Mouse (Mus musculus) hindbrain, embryonic 16.5 days (tissue): ENCODE results near the gene Myo16. TPM values are rescaled to one million over a fixed set of nuclear protein-coding genes. Genes with fewer than 3 reads are reported as not detected.

ENCODE experiments used
- ATAC-seq: fragments of 200-750 bp; cut with Nextera tagmentation; 2 replicates; pipeline ENCODE4 v1.8.0; 2017; ENCODE audit warnings: moderate TSS enrichment, moderate library complexity
- H3K27ac ChIP-seq: fragments of 300-500 bp; sonication (generic); 2 replicates; pipeline ENCODE4 v1.5.1; 2014; ENCODE audit warnings: low read depth, mild to moderate bottlenecking, control low read depth, low read length, moderate library complexity
- H3K27me3 ChIP-seq: fragments of 300-500 bp; sonication (generic); replicated peaks from 2 replicates; pipeline ENCODE4 v1.6.1; 2014; ENCODE audit warnings: low read length; ENCODE audit not compliant: control insufficient read depth, insufficient read depth
- H3K36me3 ChIP-seq: fragments of 300-500 bp; sonication (generic); 2 replicates; pipeline ENCODE4 v1.6.1; 2014; ENCODE audit warnings: mild to moderate bottlenecking, low read length, moderate library complexity, mixed read lengths; ENCODE audit not compliant: control insufficient read depth, insufficient read depth
- H3K4me1 ChIP-seq: fragments of 300-500 bp; sonication (generic); 2 replicates; pipeline ENCODE4 v1.6.1; 2014; ENCODE audit warnings: low read depth, low read length; ENCODE audit not compliant: control insufficient read depth, insufficient read depth
- H3K4me2 ChIP-seq: fragments of 300-500 bp; sonication (generic); 2 replicates; pipeline ENCODE4 v1.6.1; 2014; ENCODE audit warnings: mild to moderate bottlenecking, low read length, control low read depth, moderate library complexity
- H3K4me3 ChIP-seq: fragments of 300-500 bp; sonication (generic); 2 replicates; pipeline ENCODE4 v1.5.1; 2014; ENCODE audit warnings: mild to moderate bottlenecking, low read length, control low read depth, moderate library complexity
- H3K9ac ChIP-seq: fragments of 300-500 bp; sonication (generic); 2 replicates; pipeline ENCODE4 v1.6.1; 2014; ENCODE audit warnings: low read depth, mild to moderate bottlenecking, control low read depth, low read length, moderate library complexity
- H3K9me3 ChIP-seq: fragments of 300-500 bp; sonication (generic); 2 replicates; pipeline ENCODE4 v1.6.1; 2014; ENCODE audit warnings: mild to moderate bottlenecking, low read length, moderate library complexity; ENCODE audit not compliant: control insufficient read depth
- WGBS: fragments of 180-500 bp; shearing (Covaris S2); extraction: QIAGEN DNeasy Blood & Tissue Kit; methylation state at CpG from one replicate; pipeline ENCODE4 v1.1.7; 2014; 5-methylcytosine and 5-hydroxymethylcytosine counted together
- polyA plus RNA-seq: library from polyadenylated mRNA; unstranded; fragments of >200 nt; fragmentation: Nextera tagmentation; extraction: Ambion mirVana; gene quantifications from 2 replicates; pipeline ENCODE4 v1.2.1, GENCODE M21; 2015

The Myo16 gene
- polyA plus RNA-seq, 1 experiment from 2014 or later: 6.1 TPM

DNA sequence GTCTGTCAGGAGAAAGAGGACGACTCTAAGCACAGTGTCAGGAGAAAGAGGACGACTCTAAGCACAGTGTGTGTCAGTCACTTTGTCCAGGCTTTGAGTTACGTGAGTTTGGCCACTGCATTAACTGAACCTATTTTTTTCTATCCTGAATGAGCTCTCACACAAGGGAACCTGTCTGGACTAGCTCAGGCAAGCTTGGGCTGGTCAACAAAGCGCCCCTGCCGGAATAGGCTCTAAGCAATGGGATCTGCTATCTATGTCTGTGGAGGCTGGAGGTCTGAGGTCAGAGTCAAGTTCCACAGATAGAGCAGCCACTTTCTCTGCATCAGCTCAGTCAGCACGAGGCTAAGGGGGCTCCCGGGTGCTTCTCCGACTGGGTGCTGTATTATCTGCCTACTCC, 46.3 kb downstream of the Myo16 start:
- no peak overlapping the region for H3K4me3 ChIP-seq
- no peaks in the 10 kb centered on the region for H3K27me3 ChIP-seq
- H3K27ac ChIP-seq: no peak overlapping the region
- no peaks in the 10 kb centered on the region for H3K9me3 ChIP-seq
- H3K4me1 ChIP-seq: peaks cover 14% of the 10 kb centered on the region
- no peak overlapping the region for H3K4me2 ChIP-seq
- no peak overlapping the region for H3K9ac ChIP-seq
- 77% methylated on average over 8 of the region's 8 CpGs for WGBS
- ATAC-seq: no peak
- H3K36me3 ChIP-seq: no peaks in the 10 kb centered on the region

DNA sequence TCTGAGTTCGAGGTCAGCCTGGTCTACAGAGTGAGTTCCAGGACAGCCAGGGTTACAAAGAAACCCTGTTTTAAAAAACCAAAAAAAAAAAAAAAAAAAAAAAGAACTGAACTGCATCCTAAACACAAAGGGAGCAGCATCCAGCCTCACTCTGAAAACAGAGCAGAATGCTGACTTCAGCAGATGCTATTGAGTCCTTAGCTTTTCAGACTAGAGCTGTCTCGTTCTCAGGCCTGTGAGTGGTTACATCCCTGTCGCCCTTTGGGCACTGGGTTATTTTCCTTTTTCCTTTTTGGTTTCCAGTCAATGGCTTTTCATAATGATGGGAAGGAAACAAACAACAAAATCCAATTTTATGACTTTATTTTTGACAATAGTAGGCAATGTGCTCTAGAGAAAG, 61.3 kb downstream of the Myo16 start:
- Histone ChIP-seq H3K36me3 (no peaks in the 10 kb centered on the region), H3K9me3 (no peaks in the 10 kb centered on the region), H3K4me2 (no peak overlapping the region), H3K4me3 (no peak overlapping the region), H3K9ac (no peak overlapping the region), H3K27me3 (no peaks in the 10 kb centered on the region), H3K4me1 (no peaks in the 10 kb centered on the region; the same call in 1 of the 2 replicates), H3K27ac (no peak overlapping the region)
- ATAC-seq: 0 out of 2 replicates have a peak, but pooled peaks have one; percentile 57
- WGBS: 51% methylated on average over 3 of the region's 3 CpGs

- Histone ChIP-seq H3K27me3 (no peaks in the 10 kb centered on the region), H3K9me3 (no peaks in the 10 kb centered on the region), H3K4me2 (no peak overlapping the region), H3K4me3 (no peak overlapping the region), H3K4me1 (peaks cover 16% of the 10 kb centered on the region), H3K27ac (no peak overlapping the region), H3K9ac (no peak overlapping the region), H3K36me3 (no peaks in the 10 kb centered on the region)
- WGBS: 29% methylated on average over 5 of the region's 5 CpGs
- ATAC-seq: peak; percentile 40
Observed at GRCm38 (mm10) chr8:10219761-10220276, 66.1 kb downstream of the Myo16 start.

DNA sequence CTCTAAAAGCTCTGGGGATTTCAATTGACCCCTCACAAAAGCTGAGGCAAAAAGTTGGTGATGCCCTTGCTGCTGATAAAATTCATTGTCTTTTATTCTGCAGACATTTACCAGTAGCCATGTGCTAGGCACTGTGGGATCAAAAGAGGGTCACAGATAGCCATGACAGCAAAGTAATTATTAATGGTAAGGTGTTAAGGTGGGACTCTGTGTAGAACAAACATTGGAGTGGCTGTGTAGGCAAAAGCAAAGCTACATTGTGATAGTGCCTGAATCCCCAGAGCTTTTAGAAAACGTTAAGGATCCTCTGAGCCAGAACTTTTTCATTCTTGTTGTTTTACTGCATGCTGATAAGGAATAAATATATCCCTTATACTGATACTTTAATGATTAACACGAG, 69.1 kb downstream of the Myo16 start:
- H3K4me1 ChIP-seq: peaks cover 16% of the 10 kb centered on the region
- no peak for ATAC-seq
- no peaks in the 10 kb centered on the region for H3K9me3 ChIP-seq
- no peaks in the 10 kb centered on the region for H3K36me3 ChIP-seq
- H3K27ac ChIP-seq: no peak overlapping the region
- no peaks in the 10 kb centered on the region for H3K27me3 ChIP-seq
- H3K4me2 ChIP-seq: no peak overlapping the region
- H3K4me3 ChIP-seq: no peak overlapping the region
- H3K9ac ChIP-seq: no peak overlapping the region
- 70% methylated on average over 2 of the region's 2 CpGs for WGBS

DNA sequence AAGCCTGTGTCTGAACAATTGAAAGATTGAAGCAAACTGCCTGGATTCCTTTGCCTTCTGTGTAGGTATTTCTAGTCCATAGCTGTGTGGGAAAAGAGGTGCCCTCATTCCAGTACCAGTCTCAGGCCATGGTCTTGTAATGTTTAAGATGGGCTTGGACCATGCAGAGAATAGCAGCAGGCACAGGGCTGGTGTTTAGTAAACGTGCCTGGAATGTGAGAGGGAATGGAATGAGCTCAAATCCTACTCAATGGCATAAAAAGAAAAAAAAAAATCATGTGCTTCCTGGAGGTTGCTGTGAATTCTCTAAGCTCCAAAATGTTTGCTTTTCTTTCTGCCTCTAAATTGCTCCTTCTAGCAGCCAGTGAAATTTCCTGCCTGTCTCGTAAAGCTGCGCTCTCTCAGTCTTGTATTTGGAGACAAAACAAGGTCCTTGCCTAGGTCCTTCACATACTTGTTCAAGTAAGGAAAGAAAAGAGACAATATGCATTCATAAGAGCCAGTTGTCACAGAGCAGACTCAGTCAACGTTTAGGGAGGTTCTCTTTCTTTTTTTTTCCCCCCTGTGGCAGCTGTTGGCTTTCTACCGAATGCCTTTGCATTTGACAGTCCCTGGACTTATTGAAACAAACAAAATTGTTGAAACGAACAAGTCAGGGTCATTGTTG, 70.0 kb downstream of the Myo16 start:
- Histone ChIP-seq H3K4me3 (no peak overlapping the region), H3K4me1 (peaks cover 16% of the 10 kb centered on the region), H3K4me2 (peak overlapping the region; percentile 17), H3K27ac (peak overlapping the region; percentile 37), H3K9ac (no peak overlapping the region), H3K36me3 (no peaks in the 10 kb centered on the region), H3K9me3 (no peaks in the 10 kb centered on the region), H3K27me3 (no peaks in the 10 kb centered on the region)
- ATAC-seq: no peak; the same call in 1 of the 2 replicates
- 19% methylated on average over 6 of the region's 6 CpGs for WGBS

GRCm38 (mm10) chr8:10224305-10224971, 70.7 kb downstream of the Myo16 start:
- Histone ChIP-seq H3K27ac (peak overlapping the region; percentile 37), H3K4me2 (peak overlapping the region; percentile 17), H3K36me3 (no peaks in the 10 kb centered on the region), H3K27me3 (no peaks in the 10 kb centered on the region), H3K4me1 (peaks cover 16% of the 10 kb centered on the region), H3K4me3 (no peak overlapping the region), H3K9ac (no peak overlapping the region), H3K9me3 (no peaks in the 10 kb centered on the region)
- WGBS: 28% methylated on average over 10 of the region's 10 CpGs
- ATAC-seq: peak; percentile 67; the same call in 1 of the 2 replicates

- Histone ChIP-seq H3K4me3 (no peak overlapping the region), H3K4me1 (peaks cover 16% of the 10 kb centered on the region), H3K9me3 (no peaks in the 10 kb centered on the region), H3K27ac (no peak overlapping the region), H3K36me3 (no peaks in the 10 kb centered on the region), H3K4me2 (no peak overlapping the region), H3K9ac (no peak overlapping the region), H3K27me3 (no peaks in the 10 kb centered on the region)
- 46% methylated on average over 2 of the region's 2 CpGs for WGBS
- no peak for ATAC-seq
Observed at GRCm38 (mm10) chr8:10225018-10225417, 71.3 kb downstream of the Myo16 start.

DNA sequence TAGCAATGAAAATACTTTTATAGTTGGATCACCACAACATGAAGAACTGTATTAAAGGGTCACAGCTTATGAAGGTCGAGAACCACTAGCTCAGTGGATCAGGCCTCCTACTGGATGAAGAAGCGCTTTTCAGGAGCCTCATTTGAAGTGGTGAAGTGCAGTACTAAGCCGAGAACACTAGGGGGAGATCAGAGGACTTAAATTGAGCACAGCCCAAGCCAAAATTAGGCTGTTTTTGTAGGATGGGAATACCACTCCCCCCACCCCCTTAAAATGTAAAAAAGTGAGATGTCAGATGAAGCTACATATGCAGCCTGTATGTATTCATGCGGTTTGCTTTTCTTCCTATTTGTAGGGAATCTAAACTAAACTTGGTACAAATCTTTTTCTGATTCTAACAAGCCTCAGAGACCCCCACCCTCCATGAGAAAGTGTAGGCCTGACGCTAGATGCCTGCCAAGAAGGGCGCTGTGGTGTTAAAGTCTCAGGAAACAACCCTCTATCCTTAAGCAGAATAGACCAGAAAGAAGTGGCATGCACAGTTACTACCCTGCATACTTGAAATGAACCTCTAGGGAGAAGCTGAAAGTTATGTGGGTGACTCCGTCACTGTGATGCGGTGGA, 77.1 kb downstream of the Myo16 start:
- WGBS: 56% methylated on average over 8 of the region's 8 CpGs
- no peaks in the 10 kb centered on the region for H3K4me1 ChIP-seq

DNA sequence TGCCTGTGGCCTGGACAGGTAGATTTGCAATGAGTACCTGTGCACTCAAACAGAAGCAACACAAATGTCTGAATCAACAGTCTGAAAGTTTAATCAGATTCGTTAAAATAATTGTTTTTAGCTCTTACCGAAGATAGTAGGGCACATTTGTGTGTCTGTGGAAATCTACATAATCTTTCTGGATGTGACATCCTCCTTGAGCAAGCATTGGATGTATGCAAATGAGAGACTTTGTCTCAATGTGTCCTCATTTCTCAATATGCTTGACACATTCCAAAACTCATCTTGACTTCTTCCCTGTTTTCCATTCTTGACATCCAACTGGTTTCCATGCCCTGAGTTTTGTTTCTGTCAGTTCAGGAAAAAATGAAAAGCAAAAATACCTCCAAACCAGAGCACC, 80.8 kb downstream of the Myo16 start:
- Histone ChIP-seq H3K4me3 (no peak overlapping the region), H3K4me1 (no peaks in the 10 kb centered on the region), H3K9ac (no peak overlapping the region), H3K36me3 (no peaks in the 10 kb centered on the region), H3K27me3 (no peaks in the 10 kb centered on the region), H3K4me2 (no peak overlapping the region), H3K27ac (no peak overlapping the region), H3K9me3 (no peaks in the 10 kb centered on the region)
- ATAC-seq: no peak
- WGBS: 91% methylated on average over 2 of the region's 2 CpGs

More for the DNA sequence above, 77.1 kb downstream of the Myo16 start:
- no peak overlapping the region for H3K27ac ChIP-seq
- H3K4me2 ChIP-seq: no peak overlapping the region
- H3K27me3 ChIP-seq: no peaks in the 10 kb centered on the region
- H3K36me3 ChIP-seq: no peaks in the 10 kb centered on the region
- H3K9me3 ChIP-seq: no peaks in the 10 kb centered on the region
- ATAC-seq: no peak
- no peak overlapping the region for H3K4me3 ChIP-seq
- H3K9ac ChIP-seq: no peak overlapping the region
